ENCODE assay signal across 9 mouse cellular contexts in the genomic region with DNA sequence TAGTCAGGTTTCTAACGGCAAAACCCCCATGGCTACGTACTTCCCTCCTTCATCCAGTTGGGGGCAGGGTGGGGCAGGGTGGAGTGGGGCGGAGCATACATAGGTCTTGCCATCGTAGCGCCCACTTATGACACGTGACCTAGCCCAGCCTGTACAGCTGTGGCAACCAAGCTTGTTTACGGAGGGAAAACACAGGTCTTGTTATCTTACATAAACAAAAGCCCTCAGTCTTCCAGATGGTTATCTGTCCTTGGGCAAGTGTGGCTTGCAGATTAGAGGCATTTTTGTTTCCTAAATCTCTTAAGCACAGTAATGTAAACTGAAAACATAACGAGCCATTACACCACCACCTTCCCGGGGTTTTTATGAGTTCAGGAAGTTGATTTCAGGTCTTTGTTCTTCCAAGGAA. TPM values are rescaled to one million over a fixed set of nuclear protein-coding genes. Genes with fewer than 3 reads are reported as not detected.
DNase-seq lines count a peak whose midpoint lies in the region; ATAC-seq and TF ChIP-seq lines count a peak whose summit lies in the region.
"Had no signal": no experiment of that assay in that cellular context is flagged by ENCODE, and none has a peak within 500 bp of the region (broad histone marks: within the 10 kb centered on the region; RNA-seq: fewer than 3 reads in every experiment).

No protein-coding gene starts in this region.

- no peaks in the 10 kb centered on the region for H3K36me3 ChIP-seq in heart, postnatal 0 days (replicated peaks; ENCODE audit: control insufficient read depth, insufficient read depth, low read length)
- no peaks in the 10 kb centered on the region for H3K36me3 ChIP-seq in embryonic facial prominence, embryonic 10.5 days (replicated peaks)
- H3K36me3 ChIP-seq in splenic B cell, adult 2 months (ENCODE audit: control insufficient read depth, insufficient read depth, low read length, poor library complexity, severe bottlenecking): no peaks in the 10 kb centered on the region
- no peaks in the 10 kb centered on the region for H3K36me3 ChIP-seq in midbrain, embryonic 11.5 days (ENCODE audit: control insufficient read depth, insufficient read depth, low read length)
- H3K36me3 ChIP-seq: embryonic facial prominence, embryonic 12.5 days had no signal

- H3K9ac ChIP-seq in heart, postnatal 0 days (replicated peaks; ENCODE audit: low read depth, low read length): no peak overlapping the region
- H3K9ac ChIP-seq in midbrain, embryonic 11.5 days (ENCODE audit: low read length): no peak overlapping the region
- H3K9ac ChIP-seq: embryonic facial prominence, embryonic 12.5 days had no signal

- H3K27me3 ChIP-seq in heart, postnatal 0 days (ENCODE audit: control insufficient read depth, insufficient read depth, low read length): no peaks in the 10 kb centered on the region
- no peaks in the 10 kb centered on the region for H3K27me3 ChIP-seq in embryonic facial prominence, embryonic 10.5 days (replicated peaks; ENCODE audit: low read depth, poor library complexity, severe bottlenecking)
- no peaks in the 10 kb centered on the region for H3K27me3 ChIP-seq in splenic B cell, adult 2 months (ENCODE audit: control insufficient read depth, insufficient read depth, low read length, poor library complexity, severe bottlenecking)
- no peaks in the 10 kb centered on the region for H3K27me3 ChIP-seq in midbrain, embryonic 11.5 days (ENCODE audit: control insufficient read depth, insufficient read depth, low read length)
- H3K27me3 ChIP-seq: embryonic facial prominence, embryonic 12.5 days had no signal

- no peak overlapping the region for H3K4me3 ChIP-seq in heart, postnatal 0 days (ENCODE audit: low read depth, low read length)
- no peak overlapping the region for H3K4me3 ChIP-seq in embryonic facial prominence, embryonic 10.5 days
- H3K4me3 ChIP-seq in lung, adult 2 months (replicated peaks; ENCODE audit: extremely low read depth, low read depth, low read length): peak overlapping the region; percentile 25
- no peak overlapping the region for H3K4me3 ChIP-seq in midbrain, embryonic 11.5 days (ENCODE audit: low read depth, low read length)
- H3K4me3 ChIP-seq: embryonic facial prominence, embryonic 12.5 days had no signal

- WGBS in heart, postnatal 0 days: 52% methylated on average over 9 of the region's 9 CpGs
- WGBS in embryonic facial prominence, embryonic 10.5 days: 72% methylated on average over 9 of the region's 9 CpGs
- 12% methylated on average over 9 of the region's 9 CpGs for WGBS in lung, adult 2 months
- WGBS in midbrain, embryonic 11.5 days: 83% methylated on average over 9 of the region's 9 CpGs

- TF ChIP-seq CTCF in heart, postnatal 0 days (IDR thresholded peaks at IDR 0.05; ENCODE audit: low read depth): peak; percentile 16; the same call in 1 of the 2 replicates
- peak; percentile 22; the same call in 1 of the 2 replicates for TF ChIP-seq CTCF in lung, adult 2 months (IDR thresholded peaks at IDR 0.05; ENCODE audit: insufficient read depth, low read length)

- H3K4me1 ChIP-seq in heart, postnatal 0 days (ENCODE audit: control insufficient read depth, insufficient read depth): no peaks in the 10 kb centered on the region
- H3K4me1 ChIP-seq in embryonic facial prominence, embryonic 10.5 days: peaks cover 21% of the 10 kb centered on the region
- H3K4me1 ChIP-seq in lung, adult 2 months (ENCODE audit: control insufficient read depth, insufficient read depth, low read length): 0 out of 2 replicates have a peak, but pooled peaks cover 3% of the 10 kb centered on the region
- H3K4me1 ChIP-seq in midbrain, embryonic 11.5 days (ENCODE audit: control insufficient read depth, insufficient read depth, low read length): no peaks in the 10 kb centered on the region

- H3K4me2 ChIP-seq in heart, postnatal 0 days (ENCODE audit: low read depth, low read length): 0 out of 2 replicates have a peak overlapping the region, but pooled peaks have one; percentile 3
- no peak overlapping the region for H3K4me2 ChIP-seq in midbrain, embryonic 11.5 days
- H3K4me2 ChIP-seq: embryonic facial prominence, embryonic 12.5 days had no signal

- no peak for TF ChIP-seq EP300 in heart, postnatal 0 days (IDR thresholded peaks at IDR 0.05; ENCODE audit: low read depth)

- DNase-seq in heart, postnatal 0 days (ENCODE audit: low spot score): no peak
- no peak for DNase-seq in heart, adult 9 months (ENCODE audit: low spot score in 2 of 2)
- peak; percentile 36 for DNase-seq in embryonic facial prominence, embryonic 10.5 days (ENCODE audit: low spot score)
- peak; percentile 31 for DNase-seq in lung, adult 2 months
- DNase-seq in splenic B cell, adult 2 months (ENCODE audit: low read depth, low spot score): peak; percentile 86
- no peak for DNase-seq in layer of hippocampus, adult 18-20 months (ENCODE audit: low spot score in 2 of 2)
- no peak for DNase-seq in kidney, adult 8-10 months
- DNase-seq in midbrain, embryonic 11.5 days (ENCODE audit: low spot score, missing footprints): no peak

- no peaks in the 10 kb centered on the region for H3K9me3 ChIP-seq in heart, postnatal 0 days (replicated peaks; ENCODE audit: control insufficient read depth, low read length)
- no peaks in the 10 kb centered on the region for H3K9me3 ChIP-seq in embryonic facial prominence, embryonic 10.5 days
- H3K9me3 ChIP-seq in midbrain, embryonic 11.5 days (ENCODE audit: control insufficient read depth, low read length): no peaks in the 10 kb centered on the region
- H3K9me3 ChIP-seq: embryonic facial prominence, embryonic 12.5 days had no signal

- TF ChIP-seq POLR2A in lung, adult 2 months (IDR thresholded peaks at IDR 0.05; ENCODE audit: borderline replicate concordance, extremely low read depth, low read depth, low read length): no peak

- no peak overlapping the region for H3K27ac ChIP-seq in heart, postnatal 0 days (ENCODE audit: low read depth)
- no peak overlapping the region for H3K27ac ChIP-seq in embryonic facial prominence, embryonic 10.5 days (replicated peaks)
- no peak overlapping the region for H3K27ac ChIP-seq in midbrain, embryonic 11.5 days (ENCODE audit: low read depth, low read length)
- H3K27ac ChIP-seq: embryonic facial prominence, embryonic 12.5 days had no signal

- peak; percentile 51; the same call in 1 of the 2 replicates for ATAC-seq in heart, postnatal 0 days (ENCODE audit: insufficient read depth, low read depth)
- no peak for ATAC-seq in midbrain, embryonic 11.5 days (ENCODE audit: low FRiP score)

RNA-seq across cellular contexts. Expression of gene St6galnac1, which starts 7.4 kb away (rescaled TPM):
- not detected in 2 replicates for total RNA-seq in heart, postnatal 0 days (2014; rRNA removed; ENCODE audit: low replicate concordance)
- not detected in 2 replicates for polyA plus RNA-seq in heart, postnatal 0 days (2015; fragmentation: Nextera tagmentation; extraction: Ambion mirVana)
- polyA plus RNA-seq in embryonic facial prominence, embryonic 10.5 days (2016; fragmentation: Nextera tagmentation; extraction: Ambion mirVana): not detected in 2 replicates
- polyA plus RNA-seq in lung, adult 2 months (2012; rRNA removed): 0.26 and 0.28 TPM in 2 replicates
- total RNA-seq in layer of hippocampus, adult 18-20 months (2021): not detected
- not detected in 2 replicates for polyA plus RNA-seq in midbrain, embryonic 11.5 days (2014; fragmentation: Nextera tagmentation; extraction: Ambion mirVana)
- polyA plus RNA-seq: embryonic facial prominence, embryonic 12.5 days had no signal

RNA-seq across cellular contexts. Expression of gene Mxra7, which starts 45.1 kb away (rescaled TPM):
- total RNA-seq in heart, postnatal 0 days (2014; rRNA removed; ENCODE audit: low replicate concordance): 6.3 and 17.9 TPM in 2 replicates
- polyA plus RNA-seq in heart, postnatal 0 days (2015; fragmentation: Nextera tagmentation; extraction: Ambion mirVana): 20.0 and 21.7 TPM in 2 replicates
- polyA plus RNA-seq in embryonic facial prominence, embryonic 10.5 days (2016; fragmentation: Nextera tagmentation; extraction: Ambion mirVana): 18.1 and 23.2 TPM in 2 replicates
- polyA plus RNA-seq in lung, adult 2 months (2012; rRNA removed): 70.1 and 172 TPM in 2 replicates
- 10 to 100 TPM; 21.1 to 21.5 TPM for total RNA-seq in layer of hippocampus, adult 18-20 months (2021)
- polyA plus RNA-seq in midbrain, embryonic 11.5 days (2014; fragmentation: Nextera tagmentation; extraction: Ambion mirVana): 27.4 and 31.6 TPM in 2 replicates

Comparison
In these comparisons a context has a peak if more than half of its experiments do, and no peak if none do; other contexts are left out.
1. DNase-seq: peak in embryonic facial prominence, embryonic 10.5 days (single experiment), lung, adult 2 months (single experiment) and splenic B cell, adult 2 months (single experiment); none in heart, postnatal 0 days (single experiment), heart, adult 9 months (0 of 2), layer of hippocampus, adult 18-20 months (0 of 2), kidney, adult 8-10 months (0 of 2) and midbrain, embryonic 11.5 days (single experiment).